Mouse (Mus musculus) cerebellum, adult 11-12 months (tissue): ENCODE data around the gene Adamts5.

ENCODE experiments used
- DNase-seq: peaks from one replicate; pipeline ENCODE4 v3.0.0; 2022

Adamts5 gene

DNA sequence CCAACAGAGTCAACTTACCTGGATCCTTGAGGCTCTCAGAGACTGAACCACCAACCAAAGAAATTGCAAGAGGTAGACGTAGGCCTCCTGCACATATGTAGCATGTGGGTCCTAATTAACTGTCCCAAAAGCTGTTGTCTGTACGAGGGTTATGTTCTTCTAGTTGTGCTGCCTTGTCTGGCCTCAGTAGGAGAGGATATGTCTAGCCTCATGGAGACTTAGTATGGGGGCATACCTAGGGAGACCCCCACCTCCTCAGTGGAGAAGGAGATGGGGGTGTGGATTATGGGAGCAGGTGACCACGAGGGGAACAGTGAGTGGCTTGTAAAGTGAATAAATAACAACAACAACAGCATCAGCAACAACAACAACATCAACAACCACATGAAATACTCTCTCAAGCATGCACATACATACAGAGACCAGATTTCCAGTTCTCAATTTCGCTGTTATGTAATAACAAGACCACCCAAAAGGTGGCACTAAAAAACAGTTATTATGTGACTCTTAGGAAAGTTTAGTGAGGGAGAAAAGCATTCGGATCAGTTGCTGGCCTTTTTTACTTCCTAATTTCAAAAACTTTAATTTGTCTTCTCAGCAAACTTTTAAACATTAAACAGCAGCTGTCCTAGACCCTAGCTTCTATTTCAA, 81.7 kb downstream of the Adamts5 start:
- no peak for DNase-seq

DNA sequence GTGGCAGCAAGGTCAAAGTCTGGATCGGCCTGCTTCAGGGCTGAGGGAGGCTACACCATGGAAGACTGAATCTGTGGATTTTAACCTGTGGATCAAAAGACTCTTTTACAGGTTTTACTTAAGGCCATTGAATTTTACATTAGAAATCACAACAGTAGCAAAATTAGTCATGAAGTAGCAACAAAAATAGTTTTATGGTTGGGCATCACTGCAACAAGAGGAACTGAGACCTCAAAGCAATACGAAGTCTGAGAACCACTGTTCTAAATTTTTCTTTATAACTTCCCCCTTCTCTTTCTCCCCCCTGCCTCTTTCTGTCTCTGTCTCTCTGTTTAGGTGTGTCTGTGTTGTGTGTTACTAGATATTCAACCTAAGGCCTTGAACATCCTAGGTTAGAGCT, 87.5 kb downstream of the Adamts5 start:
- DNase-seq = no peak

GRCm38 (mm10) chr16:85807626-85808025, 94.0 kb downstream of the Adamts5 start:
- no peak for DNase-seq

GRCm38 (mm10) chr16:85807072-85807471, 94.6 kb downstream of the Adamts5 start:
- no peak for DNase-seq
